In the genomic region with DNA sequence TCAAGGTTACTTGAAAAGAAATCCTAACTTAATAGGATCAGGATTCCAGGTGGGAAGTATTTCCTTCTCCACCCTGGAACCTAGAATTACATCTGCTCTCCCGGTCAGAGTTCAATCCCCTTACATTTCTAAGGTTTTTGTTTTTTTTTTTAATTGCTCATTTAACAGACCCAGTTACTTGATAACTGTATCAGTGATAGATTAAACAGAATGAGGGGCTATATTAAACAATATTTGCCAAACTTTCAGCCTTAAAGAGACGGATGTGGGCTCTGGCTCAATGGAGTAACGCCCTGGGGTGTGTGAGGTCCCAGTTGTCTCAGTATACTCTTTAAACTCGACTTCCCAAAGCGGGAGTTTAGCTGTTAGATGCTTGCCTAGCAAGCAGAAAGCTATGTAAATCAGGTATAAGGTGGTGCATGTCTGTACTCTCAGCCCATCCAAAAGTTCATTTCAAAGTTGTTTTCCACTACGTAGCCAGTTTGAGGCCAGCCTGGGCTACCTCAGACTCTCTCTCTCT, we compare ENCODE assay signal across 18 mouse cellular contexts. TPM values are rescaled to one million over a fixed set of nuclear protein-coding genes. Genes with fewer than 3 reads are reported as not detected.
A peak's percentile ranks its signal among the peaks of the same experiment; 100 is the strongest.
DNase-seq lines count a peak whose midpoint lies in the region; TF ChIP-seq lines count a peak whose summit lies in the region.
"Had no signal": no experiment of that assay in that cellular context is flagged by ENCODE, and none has a peak within 500 bp of the region (broad histone marks: within the 10 kb centered on the region; RNA-seq: fewer than 3 reads in every experiment).

No protein-coding gene starts in this region.

- peak; percentile 45 for DNase-seq in heart, adult 11 months
- DNase-seq in heart, postnatal 4 days: no peak
- no peak for DNase-seq in layer of hippocampus, adult 2 months (ENCODE audit: low spot score in 2 of 2)
- no peak for DNase-seq in layer of hippocampus, postnatal 14 days (ENCODE audit: low spot score in 2 of 2)
- DNase-seq in kidney, adult 9 months: peak; percentile 76
- DNase-seq in urinary bladder, postnatal 4 days (ENCODE audit: low spot score in 2 of 2): no peak
- no peak for DNase-seq in adrenal gland, postnatal 4 days (ENCODE audit: low spot score in 2 of 2)
- DNase-seq: adrenal gland, postnatal 10 days; cerebellum, adult 11-12 months; cerebellum, adult 9-10 months; cerebellum, postnatal 25 days; gastrocnemius, postnatal 10 days had no signal

- no peak for TF ChIP-seq CTCF in layer of hippocampus, adult 2 months (conservative IDR thresholded peaks at IDR 0.05)

- peak overlapping the region; percentile 64; the same call in 1 of the 2 replicates for H3K27ac ChIP-seq in layer of hippocampus, adult 2 months
- H3K27ac ChIP-seq: embryonic facial prominence, embryonic 12.5 days; forebrain, embryonic 15.5 days had no signal

- H3K4me3 ChIP-seq in layer of hippocampus, adult 2 months: no peak overlapping the region
- H3K4me3 ChIP-seq: embryonic facial prominence, embryonic 12.5 days; forebrain, embryonic 15.5 days; heart, embryonic 12.5 days had no signal

RNA-seq across cellular contexts. Expression of a gene that starts 11.3 kb away (rescaled TPM):
- total RNA-seq in heart, postnatal 4 days (2021): under 1 TPM; 0.16 to 0.26 TPM
- 1 to 10 TPM; 2.2 to 2.4 TPM for total RNA-seq in layer of hippocampus, adult 2 months (2021)
- total RNA-seq in layer of hippocampus, postnatal 14 days (2021): 1 to 10 TPM; 1.7 to 2.8 TPM
- 1 to 10 TPM; 1.0 to 1.4 TPM for total RNA-seq in adrenal gland, postnatal 4 days (2021)

RNA-seq across cellular contexts. Expression of a gene that starts 11.6 kb away (rescaled TPM):
- total RNA-seq in heart, postnatal 4 days (2021): 100 to 1,000 TPM; 126 to 138 TPM
- total RNA-seq in layer of hippocampus, adult 2 months (2021): 1,000 to 10,000 TPM; 1,778 to 1,824 TPM
- total RNA-seq in layer of hippocampus, postnatal 14 days (2021): 1,000 to 10,000 TPM; 1,538 to 1,706 TPM
- total RNA-seq in adrenal gland, postnatal 4 days (2021): 100 to 1,000 TPM; 455 to 494 TPM

RNA-seq across cellular contexts. Expression of a gene that starts 19.8 kb away (rescaled TPM):
- not detected for total RNA-seq in heart, postnatal 4 days (2021)
- total RNA-seq in layer of hippocampus, adult 2 months (2021): not detected
- not detected for total RNA-seq in layer of hippocampus, postnatal 14 days (2021)
- total RNA-seq in adrenal gland, postnatal 4 days (2021): not detected
- total RNA-seq: adrenal gland, postnatal 10 days; gastrocnemius, postnatal 10 days; heart, adult 8-10 months; heart, postnatal 25 days; MEL had no signal

RNA-seq across cellular contexts. Expression of a gene that starts 37.2 kb away (rescaled TPM):
- total RNA-seq in heart, postnatal 4 days (2021): not detected
- not detected for total RNA-seq in layer of hippocampus, adult 2 months (2021)
- total RNA-seq in layer of hippocampus, postnatal 14 days (2021): not detected
- not detected for total RNA-seq in adrenal gland, postnatal 4 days (2021)
- total RNA-seq: adrenal gland, postnatal 10 days; gastrocnemius, postnatal 10 days; heart, adult 8-10 months; heart, postnatal 25 days; MEL had no signal

Comparison
In these comparisons a context has a peak if more than half of its experiments do, and no peak if none do; other contexts are left out.
1. DNase-seq: peak in heart, adult 11 months (single experiment) and kidney, adult 9 months (single experiment); none in heart, postnatal 4 days (single experiment), layer of hippocampus, adult 2 months (0 of 2), layer of hippocampus, postnatal 14 days (0 of 2), urinary bladder, postnatal 4 days (0 of 2) and adrenal gland, postnatal 4 days (0 of 2).